Mouse (Mus musculus) heart, adult 8-10 months (tissue): ENCODE measurements at regions not wholly inside any gene's neighbourhood (a gene's known extent, or its start where the extent isn't known, plus 50 kb on each side); places are given as distances from the start of the nearest gene placed in this dataset.

Experiments
- DNase-seq: peaks from one replicate; pipeline ENCODE4 v3.0.0; 2022; ENCODE audit warnings: low spot score

- DNase-seq = no peak
These were observed 60.4 kb upstream of the C2cd4b start for GRCm38 (mm10) chr9:67698796-67699195.

DNA sequence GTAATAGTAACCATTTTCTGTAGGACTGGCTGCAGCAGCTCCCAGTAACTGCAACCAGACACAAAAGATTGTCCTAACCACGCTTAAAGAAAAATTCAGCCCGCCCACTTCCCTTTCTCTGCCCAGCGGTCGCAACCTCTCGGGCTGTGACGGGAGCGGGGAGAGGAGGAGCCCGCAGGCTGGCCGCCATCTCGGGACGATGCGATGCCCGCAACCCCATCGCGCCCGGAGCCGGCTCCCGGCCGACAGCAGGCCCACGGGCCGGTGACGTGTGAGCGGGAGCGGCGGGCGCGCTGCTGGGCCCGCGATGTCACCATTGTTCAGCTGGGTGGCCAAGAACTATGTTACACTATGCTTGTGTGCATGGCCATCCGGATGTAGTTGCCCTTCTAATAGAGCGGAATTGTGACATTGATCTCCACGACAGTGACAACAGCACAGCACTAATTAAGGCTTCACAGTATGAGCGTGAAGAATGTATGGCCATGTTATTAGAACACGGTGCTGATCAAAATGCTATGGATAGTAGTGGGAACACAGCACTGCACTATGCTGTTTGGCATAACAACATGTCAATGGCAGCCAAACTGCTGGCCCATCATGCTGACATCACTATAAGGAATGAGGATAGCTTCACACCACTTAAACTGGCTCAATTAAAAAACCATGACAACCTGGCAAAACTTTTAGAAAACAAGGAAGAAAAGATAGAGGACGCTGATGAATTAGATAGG, 59.2 kb upstream of the C2cd4b start:
- peak; percentile 13 for DNase-seq

DNA sequence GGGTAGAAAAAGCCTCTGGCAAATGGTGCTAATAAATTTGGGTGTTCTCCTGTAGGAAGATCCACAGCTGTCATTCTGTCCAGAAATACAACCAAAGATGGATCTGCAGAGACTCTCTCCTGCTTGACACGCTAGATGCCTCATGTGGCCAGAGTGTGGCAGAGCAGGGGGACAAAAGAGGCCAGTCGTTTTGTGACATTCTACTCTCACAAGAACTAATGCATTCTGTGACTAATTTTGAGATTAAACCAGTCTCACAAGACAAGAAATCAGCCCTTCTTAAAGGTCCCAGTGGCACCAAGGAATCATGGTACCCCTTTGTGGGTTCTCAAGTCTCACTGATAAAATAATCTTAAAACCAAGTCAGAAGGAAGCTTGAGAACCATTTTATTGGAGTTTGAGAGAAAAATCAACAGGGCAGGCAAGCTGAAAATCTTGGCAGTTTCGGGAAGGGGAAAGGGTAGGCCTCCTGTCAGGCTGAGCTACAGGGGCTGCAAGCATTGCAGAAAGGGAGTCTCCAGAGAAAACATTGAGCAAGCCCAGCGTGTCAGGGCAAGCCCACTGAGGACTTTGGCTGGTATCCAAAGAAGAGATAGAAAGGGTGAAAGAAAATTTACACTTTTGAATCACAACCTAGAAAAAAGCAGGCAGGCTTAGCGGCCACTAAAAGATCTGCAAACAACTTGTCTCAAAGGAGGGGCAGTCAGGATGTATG, 50.8 kb upstream of the C2cd4b start:
- no peak for DNase-seq
